Mouse (Mus musculus): ENCODE results near the gene Cadm2. TPM values are rescaled to one million over a fixed set of nuclear protein-coding genes. Genes with fewer than 3 reads are reported as not detected.

Cadm2 gene
- total RNA-seq (2021): 100 to 1,000 TPM; 192 to 198 TPM
- long read RNA-seq, experiment 1, partial matches to known transcripts: 8 of 21 reads
- long read RNA-seq, experiment 1, other reads (novel, unspliced or antisense): 13 of 21 reads
- long read RNA-seq, experiment 2, partial matches to known transcripts: 11 of 20 reads
- long read RNA-seq, experiment 2, other reads (novel, unspliced or antisense): 9 of 20 reads

- peak; percentile 91 to 95 for DNase-seq (ENCODE audit: low spot score in 2 of 2)
Measured at GRCm38 (mm10) chr16:67620826-67621505, at the start of gene Cadm2. Gene Cadm2 (minus strand): TSS chr16:67620908.

DNA sequence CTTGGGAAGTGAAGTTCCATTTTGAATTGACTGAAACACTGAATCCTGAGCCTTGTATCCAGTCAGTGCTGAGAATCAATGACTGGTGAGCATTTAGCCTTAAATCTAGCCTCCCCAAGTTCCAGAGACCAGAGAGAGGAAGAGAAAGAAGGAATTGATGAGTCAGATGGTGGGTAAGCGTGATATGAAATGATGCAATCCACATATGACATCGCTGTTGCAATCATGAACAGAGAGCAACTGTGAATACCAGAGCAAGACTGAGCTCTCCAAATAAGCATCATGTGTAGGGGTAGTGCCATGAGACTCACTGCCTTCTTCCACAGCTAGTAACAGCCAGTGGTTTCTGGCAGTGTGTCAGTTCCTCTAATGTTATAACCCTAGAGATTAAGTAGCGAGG, 26.2 kb upstream of the Cadm2 start:
- no peak for DNase-seq (ENCODE audit: low spot score in 2 of 2)

GRCm38 (mm10) chr16:67643651-67644050, 22.9 kb upstream of the Cadm2 start:
- peak in 1 of 2 experiments; percentile 17 for DNase-seq (ENCODE audit: low spot score in 2 of 2)

GRCm38 (mm10) chr16:67619906-67620781, 564 bp downstream of the Cadm2 start:
- DNase-seq (ENCODE audit: low spot score in 2 of 2): peak; percentile 76 to 81

GRCm38 (mm10) chr16:67619416-67619815, 1.3 kb downstream of the Cadm2 start:
- no peak for DNase-seq (ENCODE audit: low spot score in 2 of 2)

DNA sequence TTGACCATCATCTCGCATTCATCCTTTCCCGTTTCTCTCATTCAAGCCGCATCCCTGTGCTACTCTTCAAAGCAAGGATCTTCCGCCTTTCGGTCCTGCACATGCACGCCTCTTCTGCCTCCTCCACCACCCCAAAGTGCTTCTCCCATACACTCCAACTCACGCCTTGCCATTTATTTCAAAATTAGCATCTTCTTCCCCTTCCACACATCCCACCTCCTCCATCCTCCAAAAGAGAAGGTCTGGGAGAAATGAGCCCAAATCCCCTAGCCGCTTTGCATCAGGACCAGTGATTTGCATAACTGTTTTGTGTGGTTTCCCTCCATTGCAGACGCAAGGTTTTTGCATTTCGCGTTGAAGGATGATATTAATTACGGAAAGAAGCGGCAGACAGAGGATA, 1.9 kb downstream of the Cadm2 start:
- no peak for DNase-seq (ENCODE audit: low spot score in 2 of 2)

DNA sequence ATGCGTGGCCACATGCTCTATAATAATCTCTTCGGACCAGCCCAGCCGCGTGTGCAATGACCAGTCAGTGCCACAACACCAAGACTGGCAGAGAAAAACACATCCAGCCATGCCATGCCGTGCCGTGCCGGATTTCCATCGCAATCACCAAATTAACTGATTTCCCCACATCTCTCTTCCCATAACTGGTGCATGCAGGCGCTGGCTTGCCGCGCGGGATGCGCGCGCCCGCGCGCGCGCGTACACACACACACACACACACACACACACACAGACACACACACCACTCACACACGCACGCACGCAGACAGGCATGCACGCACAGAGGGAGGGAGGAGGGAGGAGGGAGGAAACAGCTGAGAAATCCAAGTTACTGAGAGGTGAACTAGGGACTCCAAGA, 2.9 kb downstream of the Cadm2 start:
- peak; percentile 42 to 70 for DNase-seq (ENCODE audit: low spot score in 2 of 2)

DNA sequence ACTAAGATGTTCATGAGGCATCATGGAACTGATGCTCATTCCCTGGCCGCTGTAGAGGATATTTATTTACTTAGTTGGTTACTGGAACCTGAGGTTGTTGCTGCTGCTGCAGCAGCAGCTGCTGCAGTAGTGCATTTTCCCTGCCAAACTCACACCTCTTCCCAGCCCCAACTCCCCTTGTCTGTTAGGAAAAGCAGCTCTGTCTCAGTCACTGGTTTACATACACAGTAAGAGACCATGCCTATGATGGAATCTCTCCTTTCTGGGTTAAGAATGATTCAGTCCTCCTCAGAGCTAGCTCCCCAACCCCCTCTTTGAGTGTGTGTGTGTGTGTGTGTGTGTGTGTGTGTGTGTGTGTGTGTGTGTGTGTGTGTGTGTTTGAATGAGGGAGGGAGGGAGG, 3.5 kb downstream of the Cadm2 start:
- no peak for DNase-seq (ENCODE audit: low spot score in 2 of 2)

DNA sequence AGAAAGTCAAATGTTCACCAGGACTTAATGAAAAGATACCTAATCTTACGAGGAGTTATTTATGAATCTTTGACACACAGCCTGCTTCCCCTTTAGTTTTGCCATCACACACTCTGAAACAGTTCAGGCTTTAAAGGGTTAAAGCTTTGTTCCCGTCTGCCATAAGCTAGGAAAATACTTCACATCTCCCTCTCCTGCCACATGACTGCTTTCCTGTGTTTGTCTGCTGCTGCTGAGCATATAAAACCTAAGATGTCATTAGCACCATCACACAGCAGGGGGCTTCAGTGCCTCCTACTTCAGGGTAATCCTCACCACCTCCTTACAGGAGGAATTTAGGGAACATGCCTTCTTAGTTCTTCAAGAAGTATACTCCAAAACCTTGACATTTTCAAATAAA, 6.8 kb downstream of the Cadm2 start:
- no peak for DNase-seq (ENCODE audit: low spot score in 2 of 2)

- DNase-seq (ENCODE audit: low spot score in 2 of 2): no peak
Measured at GRCm38 (mm10) chr16:67610904-67611681, 9.6 kb downstream of the Cadm2 start.

DNA sequence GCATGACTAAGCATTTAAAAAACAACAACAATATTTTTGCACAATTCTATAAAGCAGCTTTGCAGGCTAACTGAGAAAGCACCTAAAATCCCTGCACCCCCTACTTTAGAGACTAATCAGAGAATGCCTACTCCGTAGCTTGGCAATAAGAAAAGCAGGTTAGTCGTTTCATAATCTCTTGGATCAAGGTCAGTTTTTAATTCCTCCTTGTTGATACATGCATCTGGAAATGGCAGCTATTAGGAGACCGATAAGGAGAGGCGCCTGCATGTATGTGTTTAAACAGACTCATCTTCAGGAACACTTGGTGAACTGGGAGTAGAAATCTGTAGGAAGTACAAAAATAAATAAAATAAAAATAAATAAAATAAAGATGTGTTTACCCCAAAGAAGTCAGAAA, 11.6 kb downstream of the Cadm2 start:
- DNase-seq (ENCODE audit: low spot score in 2 of 2): no peak

DNA sequence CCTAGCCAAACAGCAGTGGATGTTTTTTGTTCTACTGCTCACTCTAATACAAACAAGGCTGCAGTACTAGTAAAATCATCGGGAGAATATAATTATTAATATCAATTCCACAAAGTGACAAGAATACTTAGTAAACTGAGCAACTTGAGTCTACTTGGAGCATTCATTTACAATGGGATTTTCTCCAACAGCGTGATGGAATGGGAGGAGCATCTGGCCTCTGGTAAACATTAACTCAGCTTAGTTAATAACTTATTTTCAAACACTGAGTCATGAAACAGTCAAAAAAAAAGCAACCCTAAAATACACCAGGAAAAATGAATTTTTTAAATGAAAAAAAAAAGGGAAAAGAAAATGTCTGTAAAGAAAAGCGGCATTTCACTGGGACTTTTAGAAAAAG, 12.2 kb downstream of the Cadm2 start:
- DNase-seq (ENCODE audit: low spot score in 2 of 2): no peak

DNA sequence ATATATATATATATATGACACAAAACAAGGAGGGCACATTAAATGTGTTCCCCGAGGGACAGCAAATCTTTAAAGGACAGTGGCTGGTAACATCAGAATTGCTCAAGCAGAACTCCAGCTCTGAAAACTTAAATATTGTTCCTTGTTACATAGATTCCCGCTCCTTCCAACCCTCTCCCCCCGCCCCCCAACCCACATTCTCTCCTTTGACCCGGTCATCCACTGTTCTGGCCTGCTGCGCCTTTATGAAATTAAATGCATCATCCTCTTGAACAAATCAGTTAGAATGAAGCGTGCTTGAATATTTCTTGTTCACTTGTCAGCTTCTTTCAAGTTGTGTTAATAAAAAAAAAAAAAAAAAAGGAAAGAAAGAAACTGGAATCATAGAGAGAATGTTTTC, 15.0 kb downstream of the Cadm2 start:
- DNase-seq (ENCODE audit: low spot score in 2 of 2): no peak

DNA sequence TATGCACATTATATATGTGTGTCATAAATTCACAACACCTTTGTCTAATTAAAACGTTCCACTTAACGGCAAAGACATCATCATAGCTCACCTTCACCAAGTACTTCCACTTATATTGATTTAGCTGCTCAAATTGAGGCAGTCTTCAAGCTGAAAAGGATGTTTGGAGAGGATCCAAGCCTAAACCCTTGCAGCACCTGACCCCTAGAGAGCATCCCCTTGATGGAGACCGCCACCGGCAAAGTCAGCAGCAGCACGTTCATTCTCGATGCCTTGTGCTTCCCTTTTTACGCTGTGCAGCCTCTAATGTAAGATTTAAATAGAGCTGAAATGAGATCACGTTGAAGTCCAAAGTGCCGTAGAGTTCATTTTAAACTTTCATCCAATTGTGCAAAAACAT, 20.7 kb downstream of the Cadm2 start:
- no peak for DNase-seq (ENCODE audit: low spot score in 2 of 2)

DNA sequence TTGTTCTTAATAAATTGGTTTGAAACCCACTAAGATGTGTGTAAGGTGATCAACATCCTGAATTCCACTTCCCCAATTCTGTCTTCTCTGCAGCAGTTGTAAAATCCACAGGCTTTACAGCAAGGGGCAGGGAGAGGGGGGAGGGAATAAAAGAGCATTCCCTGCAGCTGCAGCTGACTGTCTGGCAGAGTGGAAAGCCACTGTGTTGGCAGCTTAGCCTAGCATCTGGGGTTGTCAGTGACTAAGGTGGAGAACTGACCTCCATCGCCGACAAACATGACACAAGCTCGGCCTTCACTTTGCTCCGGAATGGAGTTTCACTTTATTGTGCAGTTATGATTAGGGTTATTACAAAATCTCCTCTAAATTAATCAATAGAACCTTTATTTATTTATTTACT, 21.9 kb downstream of the Cadm2 start:
- DNase-seq (ENCODE audit: low spot score in 2 of 2): no peak

GRCm38 (mm10) chr16:67591015-67591414, 29.7 kb downstream of the Cadm2 start:
- DNase-seq (ENCODE audit: low spot score in 2 of 2): no peak

DNA sequence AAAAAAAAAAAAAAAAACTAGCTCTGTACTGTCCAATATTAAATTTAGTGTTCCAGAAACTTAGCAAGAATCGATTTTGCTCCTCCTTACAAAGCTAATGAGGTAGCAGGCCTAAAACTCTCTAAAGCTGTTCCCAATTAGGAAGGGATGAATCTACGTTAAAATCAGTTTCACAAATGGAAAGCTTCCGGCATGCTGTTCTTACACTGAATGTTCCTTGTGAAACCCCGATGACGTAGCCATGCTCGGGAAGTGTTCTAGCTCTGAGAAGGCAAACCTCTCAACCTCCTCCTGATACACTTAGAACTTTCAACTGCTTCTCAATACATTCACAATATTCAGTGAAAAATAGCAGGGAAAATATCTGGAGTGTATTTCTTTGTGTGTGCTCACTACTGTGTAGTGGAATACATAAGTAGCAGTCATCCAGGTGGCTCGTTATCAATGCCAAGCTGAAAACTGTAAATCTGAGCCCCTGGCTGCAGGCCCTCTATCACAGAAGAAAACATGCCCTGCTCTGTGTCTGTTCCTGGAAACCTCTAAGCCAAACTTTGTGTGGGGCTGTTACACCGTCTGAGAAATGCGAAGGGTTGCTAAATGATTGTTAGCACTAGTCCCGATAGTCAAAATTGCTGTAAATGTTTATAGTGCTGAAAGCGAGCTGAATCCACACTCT, 41.7 kb downstream of the Cadm2 start:
- peak in 1 of 2 experiments; percentile 30 for DNase-seq (ENCODE audit: low spot score in 2 of 2)

DNA sequence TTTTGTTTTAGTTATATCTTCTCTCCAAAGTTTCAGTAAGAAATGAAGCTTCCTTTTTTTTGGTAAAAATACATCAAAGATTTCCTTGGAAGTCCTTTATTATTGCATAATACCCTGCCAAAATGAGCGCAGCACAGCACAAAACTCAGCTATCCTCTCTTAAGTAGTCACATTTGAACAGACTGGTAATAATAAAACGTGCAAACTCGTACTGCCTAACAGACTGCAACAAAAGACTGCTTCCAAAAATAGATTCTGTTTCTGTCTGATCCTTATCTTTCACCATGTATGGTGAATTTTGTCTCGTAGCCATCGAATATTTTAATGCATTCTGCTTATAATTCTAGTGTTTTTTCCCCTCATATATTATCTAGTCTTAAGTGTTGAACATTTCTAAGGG, 45.2 kb downstream of the Cadm2 start:
- DNase-seq (ENCODE audit: low spot score in 2 of 2): no peak

DNA sequence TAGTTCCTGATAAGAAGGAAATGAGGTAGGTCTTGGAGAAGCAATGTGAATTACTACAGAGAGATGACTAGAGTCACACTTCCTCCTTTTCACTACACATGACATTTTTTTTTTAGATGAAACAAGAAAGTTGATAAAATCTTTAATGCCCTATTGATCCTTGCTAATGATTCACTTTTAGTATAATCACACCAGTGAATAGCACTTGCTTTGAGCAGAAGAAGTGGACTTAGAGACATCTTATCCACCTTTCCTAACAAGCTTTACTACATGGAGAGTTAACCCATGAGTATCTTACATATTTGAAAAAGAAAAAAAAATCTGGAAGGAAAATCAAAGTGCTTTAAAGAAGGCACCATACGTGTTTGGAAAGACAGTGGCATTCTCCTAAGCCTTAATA, 93.7 kb downstream of the Cadm2 start:
- DNase-seq (ENCODE audit: low spot score in 2 of 2): no peak

- DNase-seq (ENCODE audit: low spot score in 2 of 2): no peak
Measured at GRCm38 (mm10) chr16:67524878-67525277, 95.8 kb downstream of the Cadm2 start.

GRCm38 (mm10) chr16:67518311-67518710, 102.4 kb downstream of the Cadm2 start:
- DNase-seq (ENCODE audit: low spot score in 2 of 2): no peak

Data from left cerebral cortex, adult 18-20 months (tissue).